ENCODE assay signal across 9 mouse cellular contexts in the genomic region with DNA sequence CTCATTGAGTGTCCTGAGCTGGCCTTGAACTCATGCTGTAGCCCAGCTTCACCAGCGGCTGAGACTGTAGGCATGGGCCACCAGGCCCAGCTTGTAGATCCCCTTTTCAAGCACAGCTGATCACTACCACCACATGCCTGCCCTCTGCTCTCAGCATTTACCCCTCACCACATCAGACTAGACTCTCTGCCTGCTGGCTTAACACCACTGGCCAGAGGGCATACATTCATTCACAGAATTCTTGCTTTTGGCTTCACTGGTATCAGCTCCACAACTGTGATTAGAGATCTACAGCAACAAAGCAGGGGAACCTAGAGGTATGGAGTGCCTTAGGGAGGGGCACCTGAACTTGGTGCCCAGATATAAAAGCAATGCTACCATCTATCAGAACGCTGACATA. TPM values are rescaled to one million over a fixed set of nuclear protein-coding genes. Genes with fewer than 3 reads are reported as not detected.
A peak's percentile ranks its signal among the peaks of the same experiment; 100 is the strongest.
DNase-seq lines count a peak whose midpoint lies in the region; ATAC-seq and TF ChIP-seq lines count a peak whose summit lies in the region.
"Had no signal": no experiment of that assay in that cellular context is flagged by ENCODE, and none has a peak within 500 bp of the region (broad histone marks: within the 10 kb centered on the region; RNA-seq: fewer than 3 reads in every experiment).

No protein-coding gene starts in this region.

- H3K4me2 ChIP-seq in heart, embryonic 14.5 days (ENCODE audit: low read length), result peak overlapping the region; percentile 66
- H3K4me2 ChIP-seq in hindbrain, embryonic 11.5 days (replicated peaks; ENCODE audit: low read depth, low read length), result peak overlapping the region; percentile 48; the same call in 1 of the 2 replicates

- 90% methylated on average over 2 of the region's 2 CpGs for WGBS in heart, embryonic 14.5 days
- WGBS in bone marrow, adult 2 months, result 61% methylated on average over 2 of the region's 2 CpGs
- 94% methylated on average over 2 of the region's 2 CpGs for WGBS in hindbrain, embryonic 11.5 days
- WGBS in midbrain, embryonic 10.5 days, result 96% methylated on average over 2 of the region's 2 CpGs

- no peaks in the 10 kb centered on the region for H3K9me3 ChIP-seq in heart, embryonic 14.5 days (ENCODE audit: control insufficient read depth, low read length)
- no peaks in the 10 kb centered on the region for H3K9me3 ChIP-seq in hindbrain, embryonic 11.5 days (ENCODE audit: control insufficient read depth, low read length)
- no peaks in the 10 kb centered on the region for H3K9me3 ChIP-seq in midbrain, embryonic 10.5 days (replicated peaks)

- DNase-seq in heart, postnatal 25 days (ENCODE audit: low spot score), result no peak
- no peak for DNase-seq in hindbrain, embryonic 11.5 days (ENCODE audit: low spot score)
- DNase-seq in midbrain, embryonic 10.5 days (ENCODE audit: low spot score), result no peak
- no peak for DNase-seq in urinary bladder, postnatal 10 days (ENCODE audit: low spot score)
- no peak for DNase-seq in right cerebral cortex, postnatal 25 days
- no peak for DNase-seq in thymus, postnatal 4 days

- H3K4me1 ChIP-seq in heart, embryonic 14.5 days (ENCODE audit: control insufficient read depth in 2 of 2, insufficient read depth in 2 of 2, low read length in 2 of 2), result peaks cover 6 to 9% of the 10 kb centered on the region in 2 experiments; a peak in 2 of 4 replicates
- H3K4me1 ChIP-seq in bone marrow, adult 2 months (ENCODE audit: control insufficient read depth, insufficient read depth, low read length), result peaks cover 10% of the 10 kb centered on the region
- H3K4me1 ChIP-seq in hindbrain, embryonic 11.5 days (replicated peaks; ENCODE audit: control insufficient read depth, insufficient read depth, low read length), result 0 out of 2 replicates have a peak, but pooled peaks cover 3% of the 10 kb centered on the region
- peaks cover 19% of the 10 kb centered on the region for H3K4me1 ChIP-seq in midbrain, embryonic 10.5 days

- H3K4me3 ChIP-seq in heart, embryonic 14.5 days (ENCODE audit: control insufficient read depth in 1 of 2, insufficient read depth in 1 of 2, low read depth in 1 of 2, low read length in 2 of 2), result peak overlapping the region in 1 of 2 experiments; percentile 47; a peak in 2 of 4 replicates
- peak overlapping the region; percentile 17 for H3K4me3 ChIP-seq in bone marrow, adult 2 months (replicated peaks; ENCODE audit: control insufficient read depth, low read depth, low read length)
- H3K4me3 ChIP-seq in hindbrain, embryonic 11.5 days (ENCODE audit: low read depth, low read length), result peak overlapping the region; percentile 30
- H3K4me3 ChIP-seq in midbrain, embryonic 10.5 days, result peak overlapping the region; percentile 61

- intact Hi-C loops in heart, postnatal 25 days (cut with DNase I), result loop anchor here (5.0 kb wide), 1 partner anchor 107 kb away; no protein-coding TSS in a partner anchor

- no peak overlapping the region for H3K9ac ChIP-seq in heart, embryonic 14.5 days (ENCODE audit: low read length)
- no peak overlapping the region for H3K9ac ChIP-seq in hindbrain, embryonic 11.5 days (ENCODE audit: low read depth, low read length)

- no peak for TF ChIP-seq CTCF in bone marrow, adult 2 months (IDR thresholded peaks at IDR 0.05; ENCODE audit: control insufficient read depth, insufficient read depth, low read length)

- TF ChIP-seq POLR2A in bone marrow, adult 2 months (IDR thresholded peaks at IDR 0.05; ENCODE audit: borderline replicate concordance, control insufficient read depth, low read depth, low read length), result no peak

- no peak for ATAC-seq in heart, embryonic 14.5 days (ENCODE audit: insufficient number of reproducible peaks, insufficient read depth, low FRiP score, low read depth)
- no peak for ATAC-seq in hindbrain, embryonic 11.5 days (ENCODE audit: low FRiP score)

- no peaks in the 10 kb centered on the region for H3K27me3 ChIP-seq in heart, embryonic 14.5 days (ENCODE audit: control insufficient read depth, insufficient read depth, low read length)
- H3K27me3 ChIP-seq in hindbrain, embryonic 11.5 days (ENCODE audit: control insufficient read depth, insufficient read depth, low read length), result no peaks in the 10 kb centered on the region
- H3K27me3 ChIP-seq in midbrain, embryonic 10.5 days (ENCODE audit: low read depth, poor library complexity, severe bottlenecking), result peaks cover 8% of the 10 kb centered on the region; the same call in 1 of the 2 replicates

- H3K27ac ChIP-seq in heart, embryonic 14.5 days (replicated peaks in 1 of 2; ENCODE audit: control insufficient read depth in 1 of 2, insufficient read depth in 1 of 2, low read depth in 2 of 2, low read length in 2 of 2), result no peak overlapping the region
- H3K27ac ChIP-seq in bone marrow, adult 2 months (ENCODE audit: control insufficient read depth, insufficient read depth, low read depth, low read length, poor library complexity), result peak overlapping the region; percentile 48
- H3K27ac ChIP-seq in hindbrain, embryonic 11.5 days (ENCODE audit: low read depth, low read length), result no peak overlapping the region
- no peak overlapping the region for H3K27ac ChIP-seq in midbrain, embryonic 10.5 days (replicated peaks)

- H3K36me3 ChIP-seq in heart, embryonic 14.5 days (ENCODE audit: control insufficient read depth, insufficient read depth, low read length), result peaks cover 32% of the 10 kb centered on the region
- H3K36me3 ChIP-seq in hindbrain, embryonic 11.5 days (ENCODE audit: control insufficient read depth, insufficient read depth, low read length), result 0 out of 2 replicates have a peak, but pooled peaks cover 2% of the 10 kb centered on the region
- peaks cover 28% of the 10 kb centered on the region for H3K36me3 ChIP-seq in midbrain, embryonic 10.5 days

RNA-seq across cellular contexts. Expression of a gene that starts 5.2 kb away (rescaled TPM):
- 87.3 and 100 TPM in 2 replicates for polyA plus RNA-seq in heart, embryonic 14.5 days (2014; fragmentation: Nextera tagmentation; extraction: Ambion mirVana)
- 10 to 100 TPM; 54.2 to 56.8 TPM for total RNA-seq in heart, postnatal 25 days (2021)
- 22.0 and 53.5 TPM in 2 replicates for polyA plus RNA-seq in bone marrow, adult 2 months (2011; ENCODE audit: insufficient read depth, insufficient read length, low replicate concordance, missing spikeins)
- polyA plus RNA-seq in hindbrain, embryonic 11.5 days (2014; fragmentation: Nextera tagmentation; extraction: Ambion mirVana), result 65.7 and 67.4 TPM in 2 replicates
- polyA plus RNA-seq in midbrain, embryonic 10.5 days (2016; fragmentation: Nextera tagmentation; extraction: Ambion mirVana), result 60.6 and 61.7 TPM in 2 replicates

RNA-seq across cellular contexts. Expression of a gene that starts 19.1 kb away (rescaled TPM):
- not detected in 2 replicates for polyA plus RNA-seq in heart, embryonic 14.5 days (2014; fragmentation: Nextera tagmentation; extraction: Ambion mirVana)
- not detected for total RNA-seq in heart, postnatal 25 days (2021)
- polyA plus RNA-seq in bone marrow, adult 2 months (2011; ENCODE audit: insufficient read depth, insufficient read length, low replicate concordance, missing spikeins), result not detected in 2 replicates
- not detected in 2 replicates for polyA plus RNA-seq in hindbrain, embryonic 11.5 days (2014; fragmentation: Nextera tagmentation; extraction: Ambion mirVana)
- polyA plus RNA-seq in midbrain, embryonic 10.5 days (2016; fragmentation: Nextera tagmentation; extraction: Ambion mirVana), result not detected in 2 replicates
- total RNA-seq: layer of hippocampus, postnatal 10 days had no signal

RNA-seq across cellular contexts. Expression of a gene that starts 20.7 kb away (rescaled TPM):
- 17.3 TPM in 2 replicates for polyA plus RNA-seq in heart, embryonic 14.5 days (2014; fragmentation: Nextera tagmentation; extraction: Ambion mirVana)
- 10 to 100 TPM; 20.8 to 22.1 TPM for total RNA-seq in heart, postnatal 25 days (2021)
- 72.3 and 159 TPM in 2 replicates for polyA plus RNA-seq in bone marrow, adult 2 months (2011; ENCODE audit: insufficient read depth, insufficient read length, low replicate concordance, missing spikeins)
- 12.2 and 15.4 TPM in 2 replicates for polyA plus RNA-seq in hindbrain, embryonic 11.5 days (2014; fragmentation: Nextera tagmentation; extraction: Ambion mirVana)
- polyA plus RNA-seq in midbrain, embryonic 10.5 days (2016; fragmentation: Nextera tagmentation; extraction: Ambion mirVana), result 12.8 and 15.1 TPM in 2 replicates

RNA-seq across cellular contexts. Expression of a gene that starts 23.3 kb away (rescaled TPM):
- polyA plus RNA-seq in heart, embryonic 14.5 days (2014; fragmentation: Nextera tagmentation; extraction: Ambion mirVana), result not detected in 2 replicates
- total RNA-seq in heart, postnatal 25 days (2021), result under 1 TPM in 1 of 2 experiments, not detected in 1; 0.31 TPM
- 0.29 and 0.60 TPM in 2 replicates for polyA plus RNA-seq in bone marrow, adult 2 months (2011; ENCODE audit: insufficient read depth, insufficient read length, low replicate concordance, missing spikeins)
- polyA plus RNA-seq in hindbrain, embryonic 11.5 days (2014; fragmentation: Nextera tagmentation; extraction: Ambion mirVana), result not detected in 2 replicates
- not detected in 2 replicates for polyA plus RNA-seq in midbrain, embryonic 10.5 days (2016; fragmentation: Nextera tagmentation; extraction: Ambion mirVana)

RNA-seq across cellular contexts. Expression of a gene that starts 23.5 kb away (rescaled TPM):
- polyA plus RNA-seq in heart, embryonic 14.5 days (2014; fragmentation: Nextera tagmentation; extraction: Ambion mirVana), result 62.5 and 63.8 TPM in 2 replicates
- 10 to 100 TPM; 36.6 to 45.1 TPM for total RNA-seq in heart, postnatal 25 days (2021)
- polyA plus RNA-seq in bone marrow, adult 2 months (2011; ENCODE audit: insufficient read depth, insufficient read length, low replicate concordance, missing spikeins), result 93.3 and 143 TPM in 2 replicates
- 74.4 and 84.3 TPM in 2 replicates for polyA plus RNA-seq in hindbrain, embryonic 11.5 days (2014; fragmentation: Nextera tagmentation; extraction: Ambion mirVana)
- 76.2 and 82.5 TPM in 2 replicates for polyA plus RNA-seq in midbrain, embryonic 10.5 days (2016; fragmentation: Nextera tagmentation; extraction: Ambion mirVana)
